Mouse (Mus musculus) intestine, embryonic 14.5 days (tissue): ENCODE results near the gene Tmem201. TPM values are rescaled to one million over a fixed set of nuclear protein-coding genes. Genes with fewer than 3 reads are reported as not detected.

ENCODE experiments used
- ATAC-seq: fragments of 200-750 bp; cut with Nextera tagmentation; replicated peaks from 2 replicates; pipeline ENCODE4 v1.8.0; 2017; ENCODE audit warnings: low read depth, moderate number of reproducible peaks, moderate TSS enrichment, moderate library complexity; ENCODE audit not compliant: low FRiP score, low TSS enrichment
- DNase-seq: peaks from one replicate; pipeline ENCODE4 v3.0.0-alpha.2; 2018; ENCODE audit warnings: low spot score
- H3K27ac ChIP-seq: fragments of 300-500 bp; sonication (generic); 2 replicates; pipeline ENCODE4 v1.5.1; 2014; ENCODE audit warnings: low read depth, mild to moderate bottlenecking, control low read depth
- H3K27me3 ChIP-seq: fragments of 300-500 bp; sonication (generic); replicated peaks from 2 replicates; pipeline ENCODE4 v1.6.1; 2014; ENCODE audit warnings: low read length, control low read depth; ENCODE audit not compliant: control insufficient read depth, insufficient read depth
- H3K36me3 ChIP-seq: fragments of 300-500 bp; sonication (generic); 2 replicates; pipeline ENCODE4 v1.6.1; 2014; ENCODE audit warnings: low read length, control low read depth; ENCODE audit not compliant: control insufficient read depth, insufficient read depth
- H3K4me1 ChIP-seq: fragments of 300-500 bp; sonication (generic); replicated peaks from 2 replicates; pipeline ENCODE4 v1.6.1; 2014; ENCODE audit warnings: low read length, control low read depth, mixed read lengths; ENCODE audit not compliant: control insufficient read depth, insufficient read depth
- H3K4me2 ChIP-seq: fragments of 300-500 bp; sonication (generic); 2 replicates; pipeline ENCODE4 v1.6.1; 2014; ENCODE audit warnings: low read length
- H3K4me3 ChIP-seq: fragments of 300-500 bp; sonication (generic); 2 replicates; pipeline ENCODE4 v1.5.1; 2014; ENCODE audit warnings: low read depth, low read length, control low read depth, mixed read lengths
- H3K9ac ChIP-seq: fragments of 300-500 bp; sonication (generic); 2 replicates; pipeline ENCODE4 v1.6.1; 2014; ENCODE audit warnings: mild to moderate bottlenecking, low read length
- H3K9me3 ChIP-seq: fragments of 300-500 bp; sonication (generic); 2 replicates; pipeline ENCODE4 v1.6.1; 2016; ENCODE audit warnings: low read length, control low read depth; ENCODE audit not compliant: control insufficient read depth
- WGBS: fragments of 180-500 bp; shearing (Covaris S2); extraction: QIAGEN DNeasy Blood & Tissue Kit; methylation state at CpG from one replicate; pipeline ENCODE4 v1.1.7; 2014; 5-methylcytosine and 5-hydroxymethylcytosine counted together
- polyA plus RNA-seq: library from polyadenylated mRNA; unstranded; fragments of >200 nt; fragmentation: Nextera tagmentation; extraction: Ambion mirVana; gene quantifications from 2 replicates; pipeline ENCODE4 v1.2.1, GENCODE M21; 2014

The Tmem201 gene
- polyA plus RNA-seq, 1 experiment from 2014 or later: 22.2 TPM

GRCm38 (mm10) chr4:149701426-149702209 is 36.2 kb downstream of the Tmem201 start:
- no peak overlapping the region for H3K9ac ChIP-seq
- no peaks in the 10 kb centered on the region for H3K27me3 ChIP-seq
- ATAC-seq: no peak
- no peaks in the 10 kb centered on the region for H3K9me3 ChIP-seq
- DNase-seq: no peak
- H3K36me3 ChIP-seq: no peaks in the 10 kb centered on the region
- no peak overlapping the region for H3K4me2 ChIP-seq
- WGBS: 60% methylated on average over 18 of the region's 18 CpGs
- peaks cover 4% of the 10 kb centered on the region; the same call in 1 of the 2 replicates for H3K4me1 ChIP-seq
- no peak overlapping the region for H3K27ac ChIP-seq
- H3K4me3 ChIP-seq: no peak overlapping the region

DNA sequence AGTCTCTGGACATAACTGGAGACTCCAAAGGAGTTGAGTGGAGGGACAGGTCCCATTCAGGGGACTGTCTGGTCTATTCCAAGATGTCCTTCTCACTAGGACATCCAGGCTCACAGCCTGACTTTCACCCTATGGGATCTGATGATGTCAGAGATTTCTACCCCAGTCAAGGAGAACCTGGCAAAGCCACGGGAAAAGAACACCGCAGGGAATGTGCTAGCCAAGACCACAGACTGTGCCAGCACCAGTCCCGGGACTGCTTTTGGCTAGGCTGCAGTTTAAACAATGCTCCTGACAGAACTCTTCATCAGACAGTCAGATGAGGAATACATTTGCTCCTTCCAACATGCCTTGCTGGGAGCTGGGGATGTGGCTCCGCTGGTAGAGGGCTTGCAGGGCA is 37.9 kb downstream of the Tmem201 start:
- Histone ChIP-seq H3K9me3 (no peaks in the 10 kb centered on the region), H3K36me3 (no peaks in the 10 kb centered on the region)
- no peak for ATAC-seq

DNA sequence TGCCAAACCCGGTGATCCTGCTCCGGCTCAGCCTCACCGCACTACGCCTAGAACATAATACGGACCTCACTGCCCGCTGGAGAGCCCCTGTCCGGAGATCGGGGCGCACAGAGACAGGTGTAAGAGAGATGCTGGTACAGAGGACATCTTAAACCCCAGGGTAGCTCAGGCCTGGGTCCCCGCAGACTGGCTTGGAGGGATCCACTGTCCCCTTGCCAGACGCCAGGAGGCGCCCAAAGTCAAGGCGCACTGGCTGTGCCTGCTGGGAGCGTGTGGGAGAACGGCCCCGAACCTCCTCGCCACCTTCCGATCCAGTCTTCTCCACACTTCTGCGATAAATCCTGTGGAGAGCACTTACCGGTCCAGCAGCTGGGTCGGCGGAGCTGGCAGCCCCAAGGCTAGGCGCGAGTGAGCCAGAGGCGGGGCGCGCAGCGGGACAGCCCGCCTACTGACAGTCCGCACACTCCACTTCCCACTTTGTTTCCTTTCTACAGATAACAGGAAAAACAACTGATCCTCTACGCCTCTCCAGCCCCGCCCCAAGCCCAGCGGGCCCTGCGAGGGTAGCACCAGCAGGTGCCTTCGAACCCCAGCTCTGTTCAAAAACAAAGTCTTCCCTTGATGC is 39.5 kb downstream of the Tmem201 start:
- no peaks in the 10 kb centered on the region for H3K27me3 ChIP-seq
- H3K4me1 ChIP-seq: peaks cover 11% of the 10 kb centered on the region
- DNase-seq: peak; percentile 81
- H3K9ac ChIP-seq: peak overlapping the region; percentile 54
- peak overlapping the region; percentile 79 for H3K4me2 ChIP-seq
- peak; percentile 71 for ATAC-seq
- WGBS: 3% methylated on average over 35 of the region's 35 CpGs
- no peaks in the 10 kb centered on the region for H3K9me3 ChIP-seq
- no peaks in the 10 kb centered on the region for H3K36me3 ChIP-seq
- peak overlapping the region; percentile 44 for H3K4me3 ChIP-seq
- no peak overlapping the region for H3K27ac ChIP-seq

More for the DNA sequence above, 37.9 kb downstream of the Tmem201 start:
- H3K9ac ChIP-seq: no peak overlapping the region
- peaks cover 11% of the 10 kb centered on the region for H3K4me1 ChIP-seq
- H3K27me3 ChIP-seq: no peaks in the 10 kb centered on the region
- 80% methylated on average over 4 of the region's 4 CpGs for WGBS
- H3K27ac ChIP-seq: no peak overlapping the region
- H3K4me2 ChIP-seq: no peak overlapping the region
- no peak for DNase-seq
- H3K4me3 ChIP-seq: no peak overlapping the region

DNA sequence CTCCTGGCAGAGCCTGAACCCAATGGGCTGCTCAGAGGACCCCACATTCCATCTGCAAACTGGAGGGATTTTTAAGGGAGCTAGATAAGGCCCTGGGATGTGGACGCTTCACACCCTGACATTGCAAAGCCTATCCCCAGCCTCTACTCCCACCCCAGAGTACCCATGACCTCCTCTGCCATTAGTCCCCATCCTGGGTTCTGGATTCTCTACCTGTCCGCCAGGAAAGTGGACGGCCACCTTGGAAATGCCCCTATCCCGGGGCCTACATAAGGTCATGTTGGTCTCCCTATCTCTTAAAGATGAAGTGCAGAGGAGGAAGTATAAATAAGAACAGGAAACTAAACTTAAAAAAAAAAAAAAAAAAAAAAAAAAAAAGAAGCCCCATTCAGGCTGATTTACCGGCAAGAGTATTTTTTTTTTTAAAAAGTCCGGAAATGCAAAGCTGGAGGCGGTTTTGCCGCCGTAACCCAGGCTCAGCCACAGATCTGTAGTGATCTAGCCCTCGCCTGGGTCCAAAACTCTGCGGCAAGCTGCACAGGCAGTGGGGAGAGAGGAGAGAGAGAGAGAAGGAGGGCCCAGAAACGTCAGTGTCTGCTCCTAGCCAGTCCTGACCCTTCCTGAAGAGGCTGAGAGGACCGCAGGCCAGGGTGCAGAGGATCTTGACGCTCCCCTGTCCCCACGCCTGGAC is 40.2 kb downstream of the Tmem201 start:
- Histone ChIP-seq H3K9ac (peak overlapping the region; percentile 54; the same call in 1 of the 2 replicates), H3K4me1 (peaks cover 11% of the 10 kb centered on the region), H3K27me3 (no peaks in the 10 kb centered on the region), H3K36me3 (no peaks in the 10 kb centered on the region), H3K4me3 (peak overlapping the region; percentile 44), H3K9me3 (no peaks in the 10 kb centered on the region), H3K27ac (no peak overlapping the region), H3K4me2 (peak overlapping the region; percentile 79)
- WGBS: 23% methylated on average over 15 of the region's 15 CpGs
- ATAC-seq (peak; percentile 4; the same call in 1 of the 2 replicates), DNase-seq (no peak)

DNA sequence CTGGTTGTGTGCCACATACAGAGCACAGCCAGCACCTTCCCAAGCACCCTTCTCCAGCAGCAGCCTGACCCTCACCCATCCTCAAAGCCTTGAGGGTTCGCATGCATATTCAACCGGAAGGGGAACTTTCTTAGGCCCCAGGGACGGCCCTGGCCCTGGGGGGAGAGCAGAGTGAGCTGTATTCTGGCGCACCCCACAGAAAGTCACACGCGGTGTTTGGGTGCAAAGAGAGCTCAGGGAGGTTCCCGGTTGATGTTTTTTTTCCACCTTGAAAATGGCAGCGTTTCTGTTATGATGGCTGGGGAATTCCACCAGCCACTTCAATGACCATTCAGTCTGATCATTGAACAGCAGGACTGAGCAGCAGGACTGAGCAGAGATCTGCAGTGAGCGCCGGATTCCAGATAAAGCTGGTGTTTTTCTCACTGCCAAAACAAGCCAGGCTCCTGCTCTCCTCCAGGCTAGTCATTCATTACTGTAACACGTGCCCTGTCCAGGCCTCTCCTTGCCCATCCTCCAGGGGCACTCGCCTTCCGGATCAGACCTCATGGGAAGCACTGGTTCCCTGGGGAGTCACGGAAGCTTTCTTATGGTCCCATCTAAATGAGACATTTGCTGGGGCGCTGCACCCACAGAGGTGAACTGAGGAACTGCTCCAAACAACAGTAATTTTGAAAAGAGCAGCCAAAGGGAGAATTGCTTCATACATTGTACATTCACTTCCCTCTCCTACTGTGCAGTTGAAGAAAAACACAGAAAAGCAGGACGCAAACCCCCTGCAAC is 41.5 kb downstream of the Tmem201 start:
- DNase-seq (no peak), ATAC-seq (no peak)
- H3K9ac ChIP-seq: no peak overlapping the region
- H3K27me3 ChIP-seq: no peaks in the 10 kb centered on the region
- 27% methylated on average over 16 of the region's 16 CpGs for WGBS
- H3K36me3 ChIP-seq: no peaks in the 10 kb centered on the region
- H3K4me3 ChIP-seq: no peak overlapping the region
- peaks cover 11% of the 10 kb centered on the region for H3K4me1 ChIP-seq
- no peaks in the 10 kb centered on the region for H3K9me3 ChIP-seq
- H3K27ac ChIP-seq: no peak overlapping the region
- 0 out of 2 replicates have a peak overlapping the region, but pooled peaks have one; percentile 20 for H3K4me2 ChIP-seq

- Histone ChIP-seq H3K4me2 (no peak overlapping the region), H3K36me3 (no peaks in the 10 kb centered on the region), H3K4me3 (no peak overlapping the region), H3K4me1 (peaks cover 4% of the 10 kb centered on the region; the same call in 1 of the 2 replicates), H3K27me3 (no peaks in the 10 kb centered on the region), H3K9me3 (no peaks in the 10 kb centered on the region), H3K27ac (no peak overlapping the region), H3K9ac (no peak overlapping the region)
- ATAC-seq (no peak), DNase-seq (no peak)
- WGBS: 75% methylated on average over 8 of the region's 8 CpGs
Measured at GRCm38 (mm10) chr4:149691368-149691767, 46.5 kb downstream of the Tmem201 start.

DNA sequence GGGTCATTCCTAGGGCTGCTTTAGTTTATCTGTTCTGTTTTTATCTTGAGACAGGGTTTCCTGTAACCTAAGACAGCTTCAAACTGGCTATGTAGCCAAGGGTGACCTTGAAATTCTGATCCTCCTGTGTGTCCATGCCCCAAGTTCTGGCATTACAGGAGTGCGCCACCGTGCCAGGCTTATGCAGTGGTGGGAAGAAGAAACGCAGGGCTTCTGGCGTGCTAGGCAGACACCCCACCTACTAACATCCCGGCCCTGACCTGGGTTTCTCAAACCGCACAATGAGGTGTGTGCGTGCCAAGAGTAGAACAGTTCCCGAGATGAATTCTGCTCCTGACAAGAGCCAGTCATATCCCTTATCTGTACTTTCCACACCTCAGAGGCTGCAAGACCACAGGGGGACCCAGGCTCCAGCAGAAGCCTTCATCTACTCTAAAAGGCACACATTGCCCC is 47.0 kb downstream of the Tmem201 start:
- Histone ChIP-seq H3K9ac (no peak overlapping the region), H3K4me1 (no peaks in the 10 kb centered on the region), H3K27me3 (no peaks in the 10 kb centered on the region), H3K36me3 (no peaks in the 10 kb centered on the region), H3K27ac (no peak overlapping the region), H3K4me3 (no peak overlapping the region), H3K4me2 (no peak overlapping the region), H3K9me3 (no peaks in the 10 kb centered on the region)
- DNase-seq (no peak), ATAC-seq (no peak)
- 81% methylated on average over 8 of the region's 8 CpGs for WGBS
